Mouse (Mus musculus) heart, adult 2 months (tissue): ENCODE data around the gene Palm. TPM values are rescaled to one million over a fixed set of nuclear protein-coding genes. Genes with fewer than 3 reads are reported as not detected.
A peak's percentile ranks its signal among the peaks of the same experiment; 100 is the strongest.

ENCODE experiments used
- DNase-seq, 2 experiments: peaks; one replicate each; pipeline ENCODE4 v3.0.0; 2021
- H3K27ac ChIP-seq: fragments of 200-600 bp; 2 replicates; pipeline ENCODE4 v1.8.1; 2022
- H3K27me3 ChIP-seq: fragments of 200-500 bp; 2 replicates; pipeline ENCODE4 v1.6.1; 2012; ENCODE audit warnings: mild to moderate bottlenecking, low read length, inconsistent platforms, mixed read lengths; ENCODE audit not compliant: control insufficient read depth, insufficient read depth
- H3K36me3 ChIP-seq: fragments of 200-500 bp; 2 replicates; pipeline ENCODE4 v1.6.1; 2012; ENCODE audit warnings: low read length, inconsistent platforms; ENCODE audit not compliant: control insufficient read depth, insufficient read depth
- H3K4me1 ChIP-seq: fragments of 200-500 bp; 2 replicates; pipeline ENCODE4 v1.6.1; 2011; ENCODE audit warnings: low read length; ENCODE audit not compliant: control insufficient read depth, insufficient read depth
- H3K4me3 ChIP-seq: fragments of 200-600 bp; 2 replicates; pipeline ENCODE4 v1.8.1; 2022
- H3K79me2 ChIP-seq: fragments of 200-500 bp; replicated peaks from 2 replicates; pipeline ENCODE4 v1.6.1; 2012; ENCODE audit warnings: mild to moderate bottlenecking, inconsistent platforms, low read length, moderate library complexity, mixed read lengths; ENCODE audit not compliant: control insufficient read depth, insufficient read depth
- H3K9ac ChIP-seq: fragments of 200-500 bp; 2 replicates; pipeline ENCODE4 v1.6.1; 2012; ENCODE audit warnings: low read depth, mild to moderate bottlenecking, control low read depth, inconsistent platforms, low read length, mixed read lengths
- CTCF ChIP-seq: fragments of 200-600 bp; IDR thresholded peaks from 2 replicates; pipeline ENCODE4 v1.8.1; 2022; ENCODE audit warnings: antibody characterized with exemption, mild to moderate bottlenecking, moderate library complexity
- EP300 ChIP-seq: fragments of 200-500 bp; IDR thresholded peaks from 2 replicates; pipeline ENCODE4 v1.6.1; 2011; ENCODE audit warnings: low read depth, low read length, control low read depth; ENCODE audit not compliant: insufficient read depth
- POLR2A ChIP-seq: fragments of 200-500 bp; IDR thresholded peaks from 2 replicates; pipeline ENCODE4 v1.6.1; 2011; ENCODE audit warnings: mild to moderate bottlenecking, low read depth, low read length, control low read depth; ENCODE audit not compliant: insufficient read depth
- WGBS: fragments of 180-500 bp; shearing (Covaris S2); methylation state at CpG from one replicate; pipeline ENCODE4 v1.1.7; 2018; 5-methylcytosine and 5-hydroxymethylcytosine counted together
- intact Hi-C: fragments of 180-260 bp; cut with DNase I; formaldehyde crosslinking; loops from one replicate; pipeline ENCODE4 v1.15.1; 2025
- polyA plus RNA-seq: library from polyadenylated mRNA; depleted of rRNA; stranded (reverse); fragments of >200 nt; gene quantifications from 2 replicates; pipeline ENCODE4 v1.2.3, GENCODE M21; 2012
- total RNA-seq, 2 experiments: library from RNA; stranded (reverse); gene quantifications; 2 replicates each; pipeline ENCODE4 v1.2.3; 2021

Palm gene
- total and polyA plus RNA-seq, 3 experiments: 31.4 to 55.6 (median 51.4) TPM

DNA sequence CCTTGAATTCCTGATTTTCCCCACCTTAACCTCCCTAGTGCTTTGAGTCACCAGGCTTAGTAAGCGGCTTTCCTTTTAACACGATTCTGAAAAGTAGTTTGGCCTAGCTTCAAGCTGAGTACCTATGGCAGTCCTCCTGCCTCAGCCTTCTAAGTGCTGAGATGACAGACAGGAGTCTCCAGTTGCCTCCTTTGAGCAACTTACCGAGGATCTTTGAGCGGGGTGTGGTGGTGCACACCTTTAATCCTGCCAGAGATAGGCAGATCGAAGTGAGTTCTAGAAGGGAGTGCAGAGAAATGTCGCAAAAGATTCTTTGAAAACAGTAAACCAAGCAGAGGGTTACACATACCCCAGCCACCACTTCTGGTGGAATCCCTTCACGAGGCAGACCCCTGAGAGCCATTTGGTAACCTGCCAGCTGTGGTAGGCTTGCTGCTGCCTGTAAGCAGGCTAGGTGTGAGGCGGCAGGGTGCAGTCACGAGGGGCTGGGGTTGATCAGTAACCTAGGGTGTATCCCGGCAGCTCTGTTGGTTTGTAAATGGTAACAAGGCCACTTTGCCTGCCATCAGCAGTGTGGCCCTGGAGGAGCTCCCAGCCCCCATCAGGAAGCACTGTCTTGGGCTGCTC is 62.3 kb downstream of the Palm start:
- intact Hi-C loops: loop anchor here (2.0 kb wide), 1 partner anchor 27 kb away; no protein-coding TSS in a partner anchor
- Histone ChIP-seq H3K27me3 (no peaks in the 10 kb centered on the region), H3K4me1 (peaks cover 50% of the 10 kb centered on the region), H3K27ac (peak overlapping the region; percentile 99), H3K79me2 (peaks cover 7% of the 10 kb centered on the region), H3K4me3 (peak overlapping the region; percentile 97), H3K36me3 (peaks cover 8% of the 10 kb centered on the region; the same call in 1 of the 2 replicates), H3K9ac (peak overlapping the region; percentile 85)
- peak; percentile 46 to 48 for DNase-seq
- TF ChIP-seq EP300 (no peak), POLR2A (no peak), CTCF (no peak)
- 3% methylated on average over 10 of the region's 10 CpGs for WGBS

DNA sequence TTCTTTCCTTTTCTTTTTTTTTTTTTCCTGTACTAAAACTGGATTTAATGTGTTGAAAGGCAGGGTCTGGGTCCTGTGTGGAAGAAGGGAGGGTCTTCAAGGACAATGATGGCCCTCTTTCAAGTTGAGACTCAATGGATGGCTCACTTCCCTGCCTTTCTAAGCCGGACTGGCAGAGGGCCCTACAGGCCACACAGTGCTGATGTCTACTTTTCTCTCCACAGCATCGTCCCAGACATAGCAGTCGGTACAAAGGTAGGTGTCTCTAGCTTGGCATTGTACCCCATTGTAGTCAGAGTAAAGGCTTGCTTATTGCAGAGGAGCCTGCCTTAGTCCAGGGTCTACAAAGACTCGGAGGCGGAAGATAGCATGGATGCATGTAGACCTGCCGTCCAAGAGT is 62.9 kb downstream of the Palm start:
- Histone ChIP-seq H3K27ac (peak overlapping the region; percentile 61), H3K36me3 (peaks cover 8% of the 10 kb centered on the region; the same call in 1 of the 2 replicates), H3K4me3 (peak overlapping the region; percentile 97), H3K79me2 (peaks cover 7% of the 10 kb centered on the region), H3K4me1 (peaks cover 49% of the 10 kb centered on the region), H3K9ac (peak overlapping the region; percentile 19), H3K27me3 (no peaks in the 10 kb centered on the region)
- TF ChIP-seq POLR2A (no peak), CTCF (no peak), EP300 (no peak)
- intact Hi-C loops: loop anchor here (2.0 kb wide), 1 partner anchor 27 kb away; no protein-coding TSS in a partner anchor
- WGBS: 9% methylated on average over 6 of the region's 6 CpGs
- no peak for DNase-seq

DNA sequence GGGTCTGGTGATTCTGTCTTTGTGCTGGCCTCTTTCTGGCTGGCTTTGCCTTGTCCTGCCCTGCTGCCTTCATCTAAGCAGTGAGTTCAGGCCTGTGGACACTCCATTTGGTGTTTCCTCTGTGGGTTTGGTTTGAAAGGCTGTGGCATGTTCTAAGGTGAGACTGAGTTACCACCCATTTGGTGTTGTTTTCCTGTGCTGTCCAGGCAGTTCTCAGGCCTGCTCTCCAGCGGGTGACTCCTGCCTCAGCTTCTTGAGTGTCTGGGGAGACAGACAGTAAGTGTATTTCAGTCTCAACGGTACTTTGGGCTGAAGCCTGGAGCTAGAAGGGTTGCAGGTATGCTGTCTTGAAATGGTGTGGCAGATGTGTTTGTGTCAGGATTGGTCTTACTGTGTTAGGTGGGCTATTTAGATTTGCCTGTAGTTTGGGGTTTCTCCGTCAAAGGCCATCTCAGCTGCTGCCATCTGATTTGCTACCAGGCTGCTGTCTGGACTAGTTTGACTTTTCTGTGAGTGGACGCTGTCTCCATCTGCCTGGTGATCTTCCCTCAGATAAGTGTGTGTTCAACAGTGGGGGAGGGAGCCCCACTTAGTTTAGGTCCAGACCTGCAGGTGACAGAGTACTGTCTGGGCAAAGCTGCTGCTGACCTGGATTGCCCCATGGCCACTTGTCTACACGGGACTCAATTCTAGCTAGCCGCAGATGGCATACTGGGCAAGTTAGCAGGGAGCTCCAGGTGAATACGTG is 63.5 kb downstream of the Palm start:
- H3K36me3 ChIP-seq: peaks cover 8% of the 10 kb centered on the region; the same call in 1 of the 2 replicates
- H3K27ac ChIP-seq: peak overlapping the region; percentile 61
- no peak for DNase-seq
- peak overlapping the region; percentile 19 for H3K9ac ChIP-seq
- WGBS: 3% methylated on average over 7 of the region's 7 CpGs
- H3K79me2 ChIP-seq: peaks cover 7% of the 10 kb centered on the region
- intact Hi-C loops: loop anchor here (2.0 kb wide), 1 partner anchor 26 kb away; no protein-coding TSS in a partner anchor
- peak overlapping the region; percentile 97 for H3K4me3 ChIP-seq
- peaks cover 44% of the 10 kb centered on the region for H3K4me1 ChIP-seq
- no peaks in the 10 kb centered on the region for H3K27me3 ChIP-seq
- TF ChIP-seq POLR2A: no peak
- TF ChIP-seq CTCF: no peak
- no peak for TF ChIP-seq EP300

DNA sequence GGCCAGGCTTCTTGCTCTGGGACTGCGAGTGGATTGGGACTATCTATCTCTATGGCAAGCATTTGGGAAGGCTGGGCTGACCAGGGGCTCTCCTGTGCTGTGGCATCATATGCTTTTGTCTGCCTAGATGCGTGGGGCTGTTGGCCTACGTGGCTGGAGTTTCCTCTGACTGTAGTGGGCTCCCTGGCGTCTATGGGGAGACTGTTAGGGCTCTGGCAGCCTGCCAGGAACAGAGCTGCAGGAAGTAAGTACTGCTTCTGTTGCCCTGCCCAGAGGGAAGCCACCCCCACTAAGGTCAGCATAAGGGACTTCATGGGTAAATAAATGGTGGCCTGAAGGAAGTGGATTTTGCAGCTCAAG is 64.1 kb downstream of the Palm start:
- TF ChIP-seq EP300 (0 out of 2 replicates have a peak, but pooled peaks have one; percentile 12), CTCF (no peak)
- Histone ChIP-seq H3K4me1 (peaks cover 41% of the 10 kb centered on the region), H3K9ac (peak overlapping the region; percentile 19), H3K79me2 (peaks cover 7% of the 10 kb centered on the region), H3K4me3 (peak overlapping the region; percentile 97), H3K27ac (peak overlapping the region; percentile 61), H3K36me3 (peaks cover 8% of the 10 kb centered on the region; the same call in 1 of the 2 replicates), H3K27me3 (no peaks in the 10 kb centered on the region)
- peak; percentile 76 to 84 for DNase-seq
- WGBS: 3% methylated on average over 4 of the region's 4 CpGs
- intact Hi-C loops: loop anchor here (2.0 kb wide), 1 partner anchor 25 kb away; no protein-coding TSS in a partner anchor

DNA sequence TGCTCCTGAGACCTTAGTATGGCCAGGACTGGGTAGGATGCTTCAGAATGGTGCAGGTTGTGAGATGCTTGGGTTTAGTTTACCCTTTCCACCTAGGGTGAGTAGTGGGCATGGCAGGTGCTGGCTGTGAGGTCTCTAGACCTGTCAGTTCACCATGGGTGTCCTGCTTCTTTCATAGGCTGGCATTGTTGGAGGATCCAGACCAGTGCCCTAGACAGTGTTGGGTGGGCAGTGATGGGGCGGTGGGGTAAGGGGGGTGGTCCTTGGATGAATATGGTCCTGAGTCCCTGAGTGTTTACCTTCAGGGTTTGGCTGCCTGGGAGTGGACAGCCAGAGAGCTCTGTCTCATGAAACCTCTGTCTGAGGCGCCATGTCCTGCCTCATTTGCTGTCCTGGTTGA is 64.5 kb downstream of the Palm start:
- 48% methylated on average over 2 of the region's 2 CpGs for WGBS
- Histone ChIP-seq H3K4me3 (no peak overlapping the region), H3K4me1 (peaks cover 36% of the 10 kb centered on the region), H3K79me2 (peaks cover 7% of the 10 kb centered on the region), H3K9ac (no peak overlapping the region), H3K27ac (peak overlapping the region; percentile 33; the same call in 1 of the 2 replicates), H3K36me3 (peaks cover 8% of the 10 kb centered on the region; the same call in 1 of the 2 replicates), H3K27me3 (no peaks in the 10 kb centered on the region)
- no peak for DNase-seq
- intact Hi-C loops: loop anchor here (2.0 kb wide), 1 partner anchor 25 kb away; no protein-coding TSS in a partner anchor
- no peak for TF ChIP-seq EP300
- TF ChIP-seq CTCF: no peak
- TF ChIP-seq POLR2A: no peak
